Mouse (Mus musculus) urinary bladder, postnatal 25 days (tissue): ENCODE data around the gene Gtf2i.
"Not testable (repeated sequence)": the region's sequence is repeated elsewhere in the genome, so short reads cannot be mapped to it uniquely, and the experiment has no call there.

Experiments
- DNase-seq: peaks from one replicate; pipeline ENCODE4 v3.0.0; 2022; ENCODE audit warnings: low spot score

Gtf2i gene

DNA sequence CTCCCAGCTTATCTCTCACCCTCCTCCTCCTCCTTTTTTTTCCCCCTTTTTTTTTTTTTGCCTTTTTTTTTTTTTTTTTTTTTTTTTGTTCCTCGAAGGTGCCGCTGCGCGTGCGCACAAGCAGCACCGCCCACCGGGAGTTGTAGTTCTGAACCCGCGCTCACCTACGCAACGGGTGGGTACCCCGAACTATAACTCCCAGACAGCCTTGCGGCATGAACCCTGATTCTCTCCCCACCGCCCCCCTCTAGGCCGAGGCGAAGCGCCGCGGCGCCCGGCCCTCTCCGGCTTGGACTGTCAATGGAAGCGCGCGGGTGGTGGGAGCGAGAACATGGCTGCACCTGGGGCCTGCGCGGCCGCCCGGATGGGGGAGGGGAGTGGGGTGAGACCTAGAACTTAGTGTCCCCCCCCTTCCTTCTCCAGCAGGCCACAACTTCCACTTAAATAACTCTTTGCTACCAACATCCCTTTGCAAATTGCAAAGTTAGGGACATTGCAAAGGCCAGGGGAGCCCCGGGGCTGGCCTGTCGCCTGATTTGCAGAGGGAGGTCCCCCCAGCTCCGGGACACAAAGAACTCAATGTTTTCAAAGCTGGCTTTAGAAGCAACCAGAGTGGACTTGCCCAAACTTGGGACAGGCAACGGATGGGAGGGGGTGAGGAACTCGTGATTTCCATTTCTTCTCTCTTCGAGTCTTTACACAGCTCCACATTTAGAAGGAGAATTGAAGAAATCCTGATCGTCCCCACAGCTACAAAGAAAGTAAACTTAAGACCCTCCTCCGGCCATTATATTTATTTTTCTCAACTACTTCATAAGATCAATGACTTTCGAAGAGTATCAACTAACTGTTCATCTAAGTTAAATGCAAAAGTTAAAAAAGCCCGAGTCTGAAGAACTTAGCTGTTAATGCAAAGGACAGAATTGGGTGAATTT is at the start of gene Gtf2i:
Gtf2i (minus strand) TSS at position 73 of the 935 bp plus-strand sequence.
- peak; percentile 84 for DNase-seq

DNA sequence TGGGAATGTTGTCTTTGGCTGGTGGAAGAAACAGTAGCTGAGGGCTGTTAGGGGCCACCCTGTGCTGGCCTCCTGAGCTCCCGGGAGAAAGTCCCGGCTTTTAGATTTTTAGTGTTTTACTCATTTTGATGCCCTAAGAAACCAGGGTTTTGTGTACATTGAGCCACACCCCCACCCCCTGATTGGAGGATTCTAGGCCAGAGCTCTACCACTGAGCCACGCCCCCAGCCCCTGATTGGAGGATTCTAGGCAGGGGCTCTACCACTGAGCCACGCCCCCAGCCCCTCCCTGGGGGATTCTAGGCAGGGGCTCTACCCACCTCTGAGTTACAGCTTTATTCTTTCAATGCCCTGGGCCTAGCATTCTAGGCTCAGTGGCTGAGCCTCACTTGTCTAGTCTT is 44.5 kb upstream of the Gtf2i start:
- no peak for DNase-seq

DNA sequence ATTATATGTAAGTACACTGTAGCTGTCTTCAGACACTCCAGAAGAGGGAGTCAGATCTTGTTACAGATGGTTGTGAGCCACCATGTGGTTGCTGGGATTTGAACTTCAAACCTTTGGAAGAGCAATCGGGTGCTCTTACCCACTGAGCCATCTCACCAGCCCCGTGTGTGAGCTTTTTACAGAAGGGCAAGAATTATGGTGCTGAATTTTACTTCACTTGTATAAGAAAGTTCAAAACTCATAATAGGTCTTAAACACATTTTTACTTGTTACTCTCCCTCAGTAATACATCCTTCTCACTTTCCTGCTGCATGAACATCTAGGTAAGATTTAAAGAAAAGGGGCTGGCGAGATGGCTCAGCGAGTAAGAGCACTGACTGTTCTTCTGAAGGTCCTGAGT is 40.8 kb upstream of the Gtf2i start:
- DNase-seq, result not testable (repeated sequence)

DNA sequence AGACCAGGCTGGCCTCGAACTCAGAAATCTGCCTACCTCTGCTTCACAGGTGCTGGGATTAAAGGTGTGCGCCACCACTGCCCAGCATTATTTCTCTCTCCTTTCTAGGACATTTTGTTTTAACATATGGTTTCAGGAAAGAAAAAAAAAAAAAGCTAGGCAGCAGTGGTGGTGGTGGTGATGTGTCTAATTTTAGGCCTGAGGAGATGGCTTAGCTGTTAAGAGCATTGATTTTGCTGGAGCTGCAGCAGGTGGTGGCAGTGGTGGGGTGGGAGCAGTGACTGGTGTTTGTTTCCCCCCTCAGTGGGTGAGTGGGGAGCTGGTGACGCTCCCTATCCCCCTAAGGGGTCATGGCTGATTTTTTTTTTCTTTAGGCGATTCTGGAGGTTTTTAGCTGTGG is 38.6 kb upstream of the Gtf2i start:
- DNase-seq, result no peak

DNA sequence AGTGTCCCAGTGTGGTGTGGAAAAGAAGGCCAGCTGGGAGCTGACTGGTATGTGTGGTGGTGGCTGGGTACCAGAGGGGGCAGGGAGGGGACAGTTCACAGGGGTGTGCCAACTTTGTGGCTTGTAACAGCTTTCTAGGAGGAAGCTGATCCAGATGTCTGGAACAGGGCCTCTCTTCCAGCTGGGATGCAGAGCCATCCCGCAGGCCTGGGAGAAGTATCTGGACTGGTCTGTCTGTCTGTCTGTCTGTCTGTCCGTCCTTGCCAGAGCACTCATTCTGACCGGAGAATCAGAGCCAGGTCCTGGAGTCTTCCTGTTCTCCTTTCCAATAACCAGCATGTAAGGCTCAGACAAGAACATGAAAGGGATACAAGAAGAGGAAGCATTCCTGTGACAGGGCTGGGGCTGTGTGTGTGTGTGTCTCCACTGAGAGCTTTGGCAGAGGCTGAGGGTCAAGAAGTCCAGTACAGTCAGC is 38.0 kb upstream of the Gtf2i start:
- no peak for DNase-seq

DNA sequence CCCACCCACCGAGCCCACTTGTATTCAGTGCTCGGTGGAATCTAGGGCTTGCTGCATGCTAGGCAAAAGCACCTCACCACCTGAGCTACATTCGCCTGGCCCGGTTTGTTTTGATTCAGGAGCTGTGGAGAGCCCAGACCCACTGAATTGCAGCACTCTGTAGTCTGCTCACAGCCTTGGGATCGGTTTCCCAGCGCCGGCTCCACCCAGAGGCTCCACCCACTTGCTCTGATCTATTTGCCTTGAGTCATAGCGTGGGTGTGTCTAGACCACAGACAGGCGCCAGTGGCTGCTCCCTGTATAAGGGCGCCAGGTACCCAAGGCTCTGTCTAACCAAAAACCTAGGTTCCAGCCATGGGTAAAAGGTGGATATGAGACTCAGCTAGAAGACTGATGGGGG is 36.1 kb upstream of the Gtf2i start:
- DNase-seq, result peak; percentile 52

DNA sequence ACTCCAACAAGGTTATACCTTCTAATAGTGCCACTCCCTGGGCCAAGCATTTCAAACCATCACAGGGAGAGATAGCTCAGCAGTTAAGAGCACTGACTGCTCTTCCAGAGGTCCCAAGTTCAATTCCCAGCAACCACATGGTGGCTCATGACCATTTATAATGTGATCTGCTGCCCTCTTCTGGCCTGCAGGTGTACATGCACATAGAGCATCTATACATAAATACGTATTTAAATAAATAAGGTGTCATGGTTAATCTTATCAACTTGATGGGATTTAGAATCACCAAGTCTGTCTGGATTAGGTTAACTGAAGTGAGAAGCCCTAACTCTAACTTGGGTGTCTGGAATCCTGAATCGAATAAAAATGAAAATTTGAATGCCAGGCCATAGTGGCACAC is 32.5 kb upstream of the Gtf2i start:
- DNase-seq, result no peak

DNA sequence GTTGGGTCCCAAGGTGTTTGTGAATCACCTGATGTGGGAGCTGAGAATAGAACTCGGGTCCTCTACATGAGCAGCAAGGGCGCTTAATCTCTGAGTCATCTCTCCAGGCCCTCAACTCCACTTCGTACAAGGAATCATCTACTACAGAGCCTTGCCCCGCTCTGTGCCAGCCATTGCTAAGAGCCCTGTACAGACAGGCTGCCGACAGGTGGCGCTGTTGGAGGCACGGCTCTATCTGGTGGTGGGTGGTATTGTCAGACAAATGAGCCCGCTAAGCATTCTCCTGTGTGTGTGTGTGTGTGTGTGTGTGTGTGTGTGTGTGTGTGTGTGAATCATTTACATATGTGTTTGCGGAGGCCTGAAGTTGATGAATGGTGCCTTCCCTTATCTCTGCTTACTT is 30.9 kb upstream of the Gtf2i start:
- DNase-seq, result no peak

DNA sequence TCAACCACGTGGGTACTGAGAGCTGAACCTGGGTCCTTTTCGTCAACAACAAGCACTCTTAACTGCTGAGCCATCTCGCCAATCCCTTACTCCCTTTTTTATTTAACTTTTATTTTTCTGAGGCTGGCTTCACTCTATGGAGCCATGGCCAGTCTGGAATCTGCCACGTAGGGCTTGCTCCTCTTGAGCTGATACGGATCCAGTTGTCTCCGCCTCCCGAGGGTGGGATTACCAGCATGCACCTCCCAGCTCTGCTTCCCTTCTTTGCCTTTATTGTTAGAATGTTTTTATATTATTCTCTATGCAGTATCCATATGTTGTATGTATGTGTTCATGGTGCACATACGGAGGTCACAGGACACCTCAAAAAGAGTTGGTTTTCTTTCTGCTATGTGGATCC is 29.5 kb upstream of the Gtf2i start:
- no peak for DNase-seq

DNA sequence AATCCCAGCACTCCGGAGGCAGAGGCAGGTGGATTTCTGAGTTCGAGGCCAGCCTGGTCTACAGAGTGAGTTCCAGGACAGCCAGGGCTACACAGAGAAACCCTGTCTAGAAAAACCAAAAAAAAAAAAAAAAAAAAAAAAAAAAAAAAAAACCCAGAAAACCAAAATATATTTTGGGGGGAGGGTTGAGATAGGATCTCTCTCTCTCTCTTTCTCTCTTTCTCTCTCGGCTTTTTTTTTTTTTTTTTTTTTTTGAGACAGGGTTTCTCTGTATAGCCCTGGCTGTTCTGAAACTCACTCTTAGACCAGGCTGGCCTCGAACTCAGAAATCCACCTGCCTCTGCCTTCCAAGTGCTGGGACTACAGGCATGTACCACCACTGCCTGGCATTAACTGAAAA is 29.0 kb upstream of the Gtf2i start:
- DNase-seq, result not testable (repeated sequence)

DNA sequence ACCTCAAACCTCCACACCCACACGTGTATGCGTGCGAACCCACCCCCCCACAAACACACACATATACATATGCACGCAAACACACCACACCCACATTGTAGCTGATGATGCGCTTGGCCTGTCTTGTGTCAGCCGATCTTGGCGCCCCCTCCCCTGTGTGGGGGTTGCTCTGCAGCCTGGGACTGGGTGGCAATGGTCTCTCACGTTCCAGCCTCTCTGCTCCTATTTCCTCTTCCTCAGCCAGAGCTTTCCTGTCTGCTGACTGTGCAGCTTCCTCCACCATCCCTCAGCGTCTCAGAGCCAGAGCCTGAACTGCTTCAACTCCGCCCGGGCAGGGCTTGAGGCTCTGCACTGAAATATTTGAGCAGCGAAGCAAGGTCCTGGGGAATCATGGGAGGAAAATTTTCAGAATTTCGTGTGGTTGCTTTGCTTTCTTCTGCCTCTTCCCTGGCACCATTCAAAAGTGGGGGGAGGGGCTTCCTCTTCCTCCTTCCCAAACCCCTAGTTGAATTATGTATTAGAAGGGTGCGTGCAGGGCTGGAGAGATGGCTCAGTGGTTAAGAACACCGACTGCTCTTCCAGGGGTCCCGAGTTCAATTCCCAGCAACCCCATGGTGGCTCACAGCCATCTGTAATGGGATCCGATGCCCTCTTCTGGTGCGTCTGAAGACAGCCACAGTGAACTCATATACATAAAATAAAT is 28.1 kb upstream of the Gtf2i start:
- no peak for DNase-seq

DNA sequence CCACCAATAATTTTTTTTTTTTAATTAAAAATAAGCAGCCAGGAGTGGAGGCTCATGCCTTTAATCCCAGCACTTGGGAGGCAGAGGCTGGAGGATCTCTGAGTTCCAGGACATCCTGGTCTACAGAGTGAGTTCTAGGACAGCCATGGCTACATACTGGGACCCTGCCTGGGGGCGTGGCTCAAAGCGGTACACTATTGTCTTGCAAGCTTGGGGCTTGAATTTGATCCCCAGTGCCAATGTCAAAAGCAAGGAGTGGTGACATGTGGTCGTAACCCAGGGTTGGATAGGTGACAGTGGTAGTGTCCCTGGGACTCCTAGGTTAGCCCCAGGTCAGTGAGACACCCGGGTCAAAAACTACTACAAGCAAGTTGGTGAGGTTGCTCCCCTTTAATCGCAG is 27.2 kb upstream of the Gtf2i start:
- DNase-seq, result no peak

DNA sequence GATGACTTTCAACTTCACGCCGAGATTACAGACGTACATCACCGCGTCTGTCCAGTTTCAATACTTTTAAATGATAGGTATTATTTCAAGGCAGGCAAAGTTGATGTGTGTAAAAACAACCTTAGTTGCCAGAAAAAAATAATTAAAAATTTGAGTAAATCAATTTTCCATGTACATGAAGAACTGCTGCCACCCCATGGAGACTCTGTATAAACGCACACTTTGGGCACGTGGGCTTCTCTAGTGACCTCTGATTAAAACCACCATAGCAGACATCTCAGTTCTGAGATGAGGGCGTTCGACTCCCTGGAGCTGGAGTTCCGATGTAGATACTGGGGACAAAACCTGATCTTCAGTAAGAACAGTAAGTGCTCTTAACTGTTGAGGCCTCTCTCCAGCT is 26.8 kb upstream of the Gtf2i start:
- no peak for DNase-seq

DNA sequence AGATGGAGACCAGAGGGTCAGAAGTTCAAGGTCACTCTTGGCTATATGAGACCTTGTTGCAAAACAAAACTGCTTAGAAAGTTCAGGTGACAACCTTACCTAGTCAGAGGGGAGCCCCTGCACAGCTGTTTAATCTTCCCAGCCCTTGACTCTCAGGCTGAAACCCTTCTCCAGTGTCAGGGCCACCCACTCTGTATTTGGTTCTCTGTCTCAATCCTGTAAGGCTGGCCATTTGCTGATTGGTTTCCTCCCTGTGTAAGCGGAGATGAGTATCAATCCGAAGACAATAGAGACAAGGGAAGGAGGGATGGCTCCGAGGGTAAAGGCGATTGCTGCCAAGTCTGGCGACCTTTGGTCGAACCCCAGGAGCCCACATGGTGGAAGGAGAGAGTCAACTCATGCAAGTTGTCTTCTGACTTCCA is 25.6 kb upstream of the Gtf2i start:
- DNase-seq, result no peak

DNA sequence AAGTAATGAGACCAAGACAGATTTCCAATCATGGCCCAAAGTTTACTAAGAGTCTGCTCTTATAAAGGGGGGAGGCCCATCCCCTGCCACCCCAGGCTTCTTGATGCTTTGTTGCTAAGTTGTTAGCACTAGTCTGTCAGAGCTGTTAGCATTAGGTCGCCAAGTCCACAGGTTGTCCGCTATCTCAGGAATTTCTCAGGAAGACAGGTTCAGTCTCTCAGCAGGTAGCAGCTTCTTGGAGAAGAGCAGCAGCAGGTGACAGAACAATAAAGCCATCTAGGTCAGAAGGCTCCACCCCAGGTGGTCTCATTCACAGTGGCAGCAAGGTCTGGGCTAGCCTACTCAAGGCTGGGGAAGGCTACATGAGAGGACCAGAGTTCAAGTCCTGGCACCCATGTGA is 22.5 kb upstream of the Gtf2i start:
- DNase-seq, result not testable (repeated sequence)

DNA sequence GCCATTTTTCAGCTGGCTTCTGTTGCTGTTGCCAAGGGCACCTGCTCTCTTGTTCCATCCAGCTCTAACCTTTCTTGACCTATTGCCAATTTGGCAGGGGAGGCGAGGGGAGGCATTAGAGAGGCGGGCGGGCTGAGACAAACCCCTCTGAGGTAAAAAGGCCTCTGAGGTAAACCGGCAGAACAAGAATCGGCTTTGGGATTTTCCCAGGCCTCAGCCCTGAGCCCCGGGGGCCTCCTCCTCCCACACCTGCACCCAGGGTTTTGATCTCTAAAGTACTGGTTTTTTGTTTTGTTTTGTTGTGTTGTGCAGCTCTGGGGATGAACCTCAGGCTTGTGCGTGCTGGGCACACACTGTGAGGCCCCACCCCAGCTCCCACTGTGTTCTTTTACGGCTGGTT is 18.2 kb upstream of the Gtf2i start:
- peak; percentile 35 for DNase-seq

DNA sequence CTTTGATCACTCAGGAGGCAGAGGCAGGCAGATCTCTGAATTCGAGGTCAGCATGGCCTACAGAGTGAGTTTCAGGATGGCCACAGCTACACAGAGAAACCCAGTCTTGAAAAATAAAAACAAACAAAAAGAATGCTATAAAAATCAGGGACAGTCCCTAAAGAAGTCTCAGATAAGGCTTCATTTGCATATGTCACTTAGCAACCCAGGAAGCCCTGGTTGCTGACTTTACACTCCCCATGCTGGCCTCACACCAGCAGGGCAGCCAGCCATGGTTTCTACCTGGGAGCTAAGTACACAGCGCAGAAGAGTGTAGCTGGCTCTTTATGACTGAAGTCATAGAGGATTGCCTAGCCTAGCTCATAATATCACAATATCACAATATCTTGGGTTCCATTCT is 15.5 kb upstream of the Gtf2i start:
- DNase-seq, result no peak

DNA sequence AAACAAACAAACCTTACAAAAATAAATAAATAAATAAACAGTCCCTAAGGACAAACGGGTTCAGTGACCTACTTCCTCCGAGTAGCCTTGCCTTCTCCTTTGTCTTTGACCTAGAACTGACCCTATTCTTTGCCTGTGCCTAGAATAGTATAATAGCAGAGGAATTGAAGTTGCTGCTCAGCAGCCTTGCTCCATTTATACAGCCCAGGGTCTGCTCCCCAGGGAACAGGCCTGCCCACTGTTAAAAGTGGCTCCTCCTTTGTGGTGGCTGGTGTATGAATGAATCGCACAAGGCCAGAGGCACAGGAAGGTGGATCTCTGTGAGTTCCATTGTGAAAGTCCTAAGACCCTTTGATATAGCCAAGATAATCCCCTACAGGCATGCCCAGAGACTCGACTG is 14.8 kb upstream of the Gtf2i start:
- DNase-seq, result no peak

DNA sequence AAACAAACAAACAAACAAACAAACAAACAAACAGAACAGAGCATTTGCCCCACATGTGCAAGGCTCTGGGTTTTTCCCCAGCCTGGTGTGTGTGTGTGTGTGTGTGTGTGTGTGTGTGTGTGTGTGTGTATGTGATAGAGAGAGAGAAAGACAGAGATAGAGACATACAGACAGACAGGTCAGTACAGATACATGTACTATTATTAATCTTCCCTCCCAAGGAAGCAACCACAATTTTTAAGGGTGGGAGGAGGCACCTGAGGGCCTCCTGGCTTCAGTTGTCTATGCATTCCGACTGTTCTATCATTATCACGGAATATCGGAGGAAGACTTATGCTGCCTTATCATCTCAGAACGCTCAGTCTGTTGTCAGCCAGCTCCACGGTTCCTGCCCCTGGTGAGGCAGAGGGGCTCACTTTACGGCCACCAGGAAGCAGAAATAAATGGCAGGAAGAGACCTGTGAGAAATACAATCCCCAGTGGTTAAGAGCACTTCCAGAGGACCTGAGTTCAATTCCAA is 14.0 kb upstream of the Gtf2i start:
- DNase-seq, result no peak

DNA sequence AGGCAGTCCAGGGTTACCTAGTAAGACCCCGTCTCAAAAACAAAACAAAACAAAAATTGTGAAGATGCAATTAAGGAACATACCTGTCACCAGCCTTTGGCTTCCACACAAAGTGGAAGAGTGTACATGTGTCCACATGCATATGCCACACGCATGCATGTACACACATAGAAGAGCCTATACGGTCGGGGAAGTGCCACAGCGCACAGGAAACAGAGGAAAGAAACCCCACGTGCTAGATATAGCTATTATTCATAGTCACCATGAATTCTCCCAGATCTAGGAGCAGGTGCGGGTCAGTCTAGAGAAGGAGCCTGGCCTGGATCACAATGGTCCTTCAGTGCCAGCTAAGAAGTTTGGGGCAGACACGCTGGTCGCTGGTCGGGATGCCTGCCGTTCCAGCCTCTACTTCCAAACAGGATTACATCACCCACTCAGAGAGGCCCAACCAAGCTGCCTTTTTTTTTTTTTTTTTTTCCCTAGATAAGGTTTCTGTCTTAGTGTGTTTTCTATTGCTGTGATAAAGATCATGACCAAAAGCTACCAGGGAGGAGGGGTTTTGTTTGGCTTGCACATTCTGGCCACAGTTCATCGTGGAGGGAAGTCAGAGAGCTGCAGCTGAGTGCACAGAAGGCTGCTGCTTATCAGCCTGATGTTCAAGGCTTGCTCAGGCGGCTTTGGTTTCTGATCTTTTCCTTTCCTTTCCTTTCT is 11.5 kb upstream of the Gtf2i start:
- DNase-seq, result no peak

DNA sequence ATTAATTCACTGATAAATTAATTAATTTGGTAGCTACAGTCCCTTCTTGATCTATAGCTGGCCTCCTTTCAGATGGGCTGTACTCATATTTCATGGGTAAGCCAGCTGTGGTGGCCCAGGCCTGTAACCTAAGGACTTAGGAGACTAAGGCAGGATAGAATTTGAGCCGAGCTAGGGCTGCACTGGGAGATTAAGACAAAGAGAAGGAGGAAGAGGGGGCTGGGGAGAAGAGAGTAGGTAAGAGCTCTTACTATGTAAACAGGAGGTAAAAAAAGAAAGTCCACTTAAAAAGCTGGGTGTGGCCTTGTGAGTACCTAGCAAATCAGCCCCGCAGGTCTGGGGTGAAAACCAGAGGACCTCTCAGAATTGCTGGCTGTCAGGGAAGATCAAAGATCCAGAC is 9.3 kb upstream of the Gtf2i start:
- no peak for DNase-seq

DNA sequence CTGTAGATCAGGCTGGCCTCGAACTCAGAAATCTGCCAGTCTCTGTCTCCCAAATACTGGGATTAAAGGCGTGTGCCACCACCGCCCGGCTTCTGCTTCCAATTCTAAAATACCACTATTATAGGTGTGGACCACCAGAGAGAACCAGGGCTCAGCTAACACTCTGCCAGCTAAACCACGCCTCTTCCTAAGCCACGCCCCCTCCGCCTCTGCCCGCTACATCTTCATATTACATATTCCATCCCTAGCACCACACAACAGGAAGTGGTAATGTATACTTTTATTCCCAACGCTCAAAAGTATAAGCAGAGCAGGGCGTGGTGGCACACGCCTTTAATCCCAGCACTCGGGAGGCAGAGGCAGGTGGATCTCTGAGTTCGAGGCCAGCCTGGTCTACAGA is 8.8 kb upstream of the Gtf2i start:
- DNase-seq, result no peak
